Mouse (Mus musculus) myocyte (in vitro differentiated cells): ENCODE data around the gene Hcrtr1.

Experiments used
- MYOD1 ChIP-seq, 3 experiments: IDR thresholded peaks; one replicate each; pipeline ENCODE4 v1.6.1; 2011; ENCODE audit warnings: control low read depth in 2 of 3, low read depth in 2 of 3, mild to moderate bottlenecking in 2 of 3, moderate library complexity in 1 of 3; ENCODE audit not compliant: insufficient read length in 2 of 3, control insufficient read depth in 1 of 3
- MYOG ChIP-seq, 3 experiments: IDR thresholded peaks; one replicate each; pipeline ENCODE4 v1.6.1; 2011; ENCODE audit warnings: control low read depth in 2 of 3, low read depth in 2 of 3, mild to moderate bottlenecking in 2 of 3; ENCODE audit not compliant: insufficient read length in 2 of 3, control insufficient read depth in 1 of 3, insufficient read depth in 1 of 3
- POLR2A ChIP-seq: IDR thresholded peaks from one replicate; pipeline ENCODE4 v1.6.1; 2011; ENCODE audit warnings: low read depth, mild to moderate bottlenecking, control low read depth, moderate library complexity; ENCODE audit not compliant: insufficient read length
- POLR2AphosphoS2 ChIP-seq: IDR thresholded peaks from one replicate; pipeline ENCODE4 v1.6.1; 2011; ENCODE audit warnings: low read depth, control low read depth; ENCODE audit not compliant: insufficient read length
- SRF ChIP-seq: IDR thresholded peaks from one replicate; pipeline ENCODE4 v1.6.1; 2011; ENCODE audit warnings: low read depth; ENCODE audit not compliant: control insufficient read depth, insufficient read length
- TCF12 ChIP-seq: IDR thresholded peaks from one replicate; pipeline ENCODE4 v1.6.1; 2011; ENCODE audit warnings: mild to moderate bottlenecking, control low read depth; ENCODE audit not compliant: poor library complexity, insufficient read depth, severe bottlenecking
- TCF3 ChIP-seq: IDR thresholded peaks from one replicate; pipeline ENCODE4 v1.6.1; 2011; ENCODE audit warnings: low read depth, control low read depth; ENCODE audit not compliant: insufficient read length

GRCm38 (mm10) chr4:130084331-130084945 lies 54.7 kb downstream of the Hcrtr1 start:
- TF ChIP-seq POLR2AphosphoS2 = no peak
- TF ChIP-seq POLR2A = no peak
- no peak for TF ChIP-seq TCF12
- TF ChIP-seq MYOG (IDR thresholded peaks at IDR 0.05; ENCODE audit: control insufficient read depth in 1 of 3, insufficient read depth in 1 of 3, insufficient read length in 2 of 3, low read depth in 2 of 3) = no peak
- no peak for TF ChIP-seq TCF3
- no peak for TF ChIP-seq SRF
- TF ChIP-seq MYOD1 (IDR thresholded peaks at IDR 0.05; ENCODE audit: control insufficient read depth in 1 of 3, insufficient read length in 2 of 3, low read depth in 2 of 3) = peak in 1 of 3 experiments; percentile 16
